Mouse (Mus musculus): ENCODE measurements at regions not wholly inside any gene's neighbourhood (a gene's known extent, or its start where the extent isn't known, plus 50 kb on each side); places are given as distances from the start of the nearest gene placed in this dataset.

GRCm38 (mm10) chr17:7534386-7535059 is 149.3 kb upstream of the Unc93a2 start:
- no peak for TF ChIP-seq POLR2A (IDR thresholded peaks at IDR 0.05; ENCODE audit: control insufficient read depth, extremely low read depth, insufficient read depth, low read length, poor library complexity)
- TF ChIP-seq CTCF (IDR thresholded peaks at IDR 0.05; ENCODE audit: borderline replicate concordance, control insufficient read depth, extremely low read depth, insufficient read depth, low read length, poor library complexity): no peak

Data from thymus, adult 2 months (tissue).